Mouse (Mus musculus): ENCODE data around the gene Prcp.
"Not testable (repeated sequence)": the region's sequence is repeated elsewhere in the genome, so short reads cannot be mapped to it uniquely, and the experiment has no call there.

The Prcp gene

GRCm38 (mm10) chr7:92978720-92979119 lies 104.5 kb downstream of the Prcp start:
- DNase-seq (ENCODE audit: low read depth, low spot score), result not testable (repeated sequence)

GRCm38 (mm10) chr7:92980741-92981140 lies 106.5 kb downstream of the Prcp start:
- DNase-seq (ENCODE audit: low read depth, low spot score), result no peak

- DNase-seq (ENCODE audit: low read depth, low spot score), result no peak
Observed at GRCm38 (mm10) chr7:92981864-92982263, 107.6 kb downstream of the Prcp start.
